In the genomic region with DNA sequence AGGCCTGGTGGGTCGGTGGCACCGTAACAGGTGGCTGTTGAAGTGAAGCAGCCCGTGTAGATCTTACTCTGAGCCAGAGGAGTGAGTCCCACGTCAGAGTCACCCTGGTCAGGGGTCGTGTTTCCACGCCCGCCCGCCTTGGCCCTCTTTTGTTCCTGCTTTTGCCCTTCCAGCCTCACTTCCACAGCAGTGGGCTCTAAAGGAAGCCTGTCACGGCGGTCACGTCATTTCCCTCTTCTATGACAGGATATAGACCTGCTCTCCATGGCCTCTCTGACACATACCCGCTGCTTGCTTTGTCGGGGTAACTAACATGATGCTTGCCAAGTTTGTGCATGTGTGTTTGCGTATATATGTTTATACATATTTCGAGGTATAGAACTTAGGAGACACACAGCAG, we compare ENCODE assay signal across 8 mouse cellular contexts. TPM values are rescaled to one million over a fixed set of nuclear protein-coding genes. Genes with fewer than 3 reads are reported as not detected.
DNase-seq lines count a peak whose midpoint lies in the region; ATAC-seq and TF ChIP-seq lines count a peak whose summit lies in the region.

No protein-coding gene starts in this region.

- H3K4me3 ChIP-seq in heart, adult 2 months, result peak overlapping the region; percentile 20; the same call in 1 of the 2 replicates
- H3K4me3 ChIP-seq in lung, postnatal 0 days (ENCODE audit: low read depth, low read length), result no peak overlapping the region
- H3K4me3 ChIP-seq in hindbrain, embryonic 16.5 days (ENCODE audit: low read length), result no peak overlapping the region
- H3K4me3 ChIP-seq in neural tube, embryonic 15.5 days (replicated peaks), result no peak overlapping the region

- H3K27ac ChIP-seq in heart, adult 2 months, result peak overlapping the region; percentile 64
- H3K27ac ChIP-seq in lung, postnatal 0 days (ENCODE audit: low read length), result peak overlapping the region; percentile 7; the same call in 1 of the 2 replicates
- H3K27ac ChIP-seq in hindbrain, embryonic 16.5 days (ENCODE audit: low read depth, low read length), result 0 out of 2 replicates have a peak overlapping the region, but pooled peaks have one; percentile 30
- H3K27ac ChIP-seq in neural tube, embryonic 15.5 days (replicated peaks), result 0 out of 2 replicates have a peak overlapping the region, but pooled peaks have one; percentile 28

- DNase-seq in heart, adult 2 months, result no peak
- no peak for DNase-seq in heart, adult 18-20 months
- peak; percentile 56 for DNase-seq in lung, postnatal 0 days (ENCODE audit: low spot score)
- DNase-seq in lung, postnatal 25 days (ENCODE audit: low spot score), result no peak
- DNase-seq in gastrocnemius, postnatal 4 days (ENCODE audit: low spot score in 2 of 2), result no peak
- no peak for DNase-seq in testis, postnatal 14 days (ENCODE audit: low spot score)

- H3K36me3 ChIP-seq in heart, adult 2 months (ENCODE audit: control insufficient read depth, insufficient read depth, low read length), result peaks cover 20% of the 10 kb centered on the region
- no peaks in the 10 kb centered on the region for H3K36me3 ChIP-seq in lung, postnatal 0 days (ENCODE audit: insufficient read depth, low read length)
- 0 out of 2 replicates have a peak, but pooled peaks cover under 1% of the 10 kb centered on the region for H3K36me3 ChIP-seq in hindbrain, embryonic 16.5 days (ENCODE audit: control insufficient read depth, insufficient read depth, low read length)
- peaks cover 1% of the 10 kb centered on the region for H3K36me3 ChIP-seq in neural tube, embryonic 15.5 days

- WGBS in heart, adult 2 months, result 35% methylated on average over 15 of the region's 15 CpGs
- 48% methylated on average over 15 of the region's 15 CpGs for WGBS in lung, postnatal 0 days
- 49% methylated on average over 15 of the region's 15 CpGs for WGBS in hindbrain, embryonic 16.5 days
- 55% methylated on average over 15 of the region's 15 CpGs for WGBS in neural tube, embryonic 15.5 days

- H3K4me2 ChIP-seq in lung, postnatal 0 days (replicated peaks; ENCODE audit: low read depth, low read length), result no peak overlapping the region
- no peak overlapping the region for H3K4me2 ChIP-seq in hindbrain, embryonic 16.5 days (ENCODE audit: low read length)
- H3K4me2 ChIP-seq in neural tube, embryonic 15.5 days, result no peak overlapping the region

- H3K27me3 ChIP-seq in heart, adult 2 months (ENCODE audit: control insufficient read depth, insufficient read depth, low read length), result no peaks in the 10 kb centered on the region
- H3K27me3 ChIP-seq in lung, postnatal 0 days (replicated peaks; ENCODE audit: insufficient read depth, low read length), result no peaks in the 10 kb centered on the region
- H3K27me3 ChIP-seq in hindbrain, embryonic 16.5 days (replicated peaks; ENCODE audit: control insufficient read depth, insufficient read depth, low read length), result no peaks in the 10 kb centered on the region
- H3K27me3 ChIP-seq in neural tube, embryonic 15.5 days (replicated peaks), result no peaks in the 10 kb centered on the region

- H3K9me3 ChIP-seq in lung, postnatal 0 days (ENCODE audit: low read length), result no peaks in the 10 kb centered on the region
- no peaks in the 10 kb centered on the region for H3K9me3 ChIP-seq in hindbrain, embryonic 16.5 days (ENCODE audit: control insufficient read depth, low read length)
- H3K9me3 ChIP-seq in neural tube, embryonic 15.5 days (replicated peaks), result no peaks in the 10 kb centered on the region

- no peak for TF ChIP-seq CTCF in heart, adult 2 months (IDR thresholded peaks at IDR 0.05)
- no peak for TF ChIP-seq CTCF in lung, postnatal 0 days (IDR thresholded peaks at IDR 0.05)

- TF ChIP-seq POLR2A in heart, adult 2 months (IDR thresholded peaks at IDR 0.05; ENCODE audit: insufficient read depth, low read depth, low read length), result no peak

- no peak for TF ChIP-seq EP300 in heart, adult 2 months (IDR thresholded peaks at IDR 0.05; ENCODE audit: insufficient read depth, low read depth, low read length)
- TF ChIP-seq EP300 in lung, postnatal 0 days (IDR thresholded peaks at IDR 0.05), result no peak

- peaks cover 34% of the 10 kb centered on the region for H3K4me1 ChIP-seq in heart, adult 2 months (ENCODE audit: control insufficient read depth, insufficient read depth, low read length)
- peaks cover 4% of the 10 kb centered on the region; the same call in 1 of the 2 replicates for H3K4me1 ChIP-seq in lung, postnatal 0 days (ENCODE audit: insufficient read depth, low read depth, low read length)
- H3K4me1 ChIP-seq in hindbrain, embryonic 16.5 days (ENCODE audit: control insufficient read depth, insufficient read depth, low read depth, low read length), result peaks cover 41% of the 10 kb centered on the region
- H3K4me1 ChIP-seq in neural tube, embryonic 15.5 days, result peaks cover 73% of the 10 kb centered on the region

- peak overlapping the region; percentile 9 for H3K9ac ChIP-seq in heart, adult 2 months (ENCODE audit: low read depth, low read length)
- no peak overlapping the region for H3K9ac ChIP-seq in lung, postnatal 0 days (replicated peaks; ENCODE audit: low read depth)
- no peak overlapping the region for H3K9ac ChIP-seq in hindbrain, embryonic 16.5 days (ENCODE audit: low read depth, low read length)
- no peak overlapping the region for H3K9ac ChIP-seq in neural tube, embryonic 15.5 days (replicated peaks)

- intact Hi-C loops in heart, adult 2 months (cut with DNase I), result loop anchor here (2.0 kb wide), 1 partner anchor 13 kb away; no protein-coding TSS in a partner anchor

- ATAC-seq in lung, postnatal 0 days, result peak; percentile 78
- no peak for ATAC-seq in hindbrain, embryonic 16.5 days
- ATAC-seq in neural tube, embryonic 15.5 days (ENCODE audit: low FRiP score), result no peak

- H3K79me2 ChIP-seq in heart, adult 2 months (replicated peaks; ENCODE audit: control insufficient read depth, insufficient read depth, low read length), result peaks cover 6% of the 10 kb centered on the region

RNA-seq across cellular contexts. Expression of gene Fyn, which starts 17.5 kb away (rescaled TPM):
- total RNA-seq in heart, adult 2 months (2021), result 10 to 100 TPM; 26.1 to 29.7 TPM
- polyA plus RNA-seq in heart, adult 2 months (2012; rRNA removed), result 23.2 and 36.4 TPM in 2 replicates
- 10 to 100 TPM; 30.6 to 32.2 TPM for total RNA-seq in heart, adult 18-20 months (2021)
- polyA plus RNA-seq in lung, postnatal 0 days (2015; fragmentation: Nextera tagmentation; extraction: Ambion mirVana), result 21.1 and 23.0 TPM in 2 replicates
- 74.1 and 74.9 TPM in 2 replicates for polyA plus RNA-seq in hindbrain, embryonic 16.5 days (2015; fragmentation: Nextera tagmentation; extraction: Ambion mirVana)
- 67.8 and 76.5 TPM in 2 replicates for polyA plus RNA-seq in neural tube, embryonic 15.5 days (2015; fragmentation: Nextera tagmentation; extraction: Ambion mirVana)
- 10 to 100 TPM; 53.4 to 54.3 TPM for total RNA-seq in gastrocnemius, postnatal 4 days (2021)

Comparison
In these comparisons a context has a peak if more than half of its experiments do, and no peak if none do; other contexts are left out.
1. H3K27ac ChIP-seq: peak in every context shown above with its lines; median percentile 64 in heart, adult 2 months; 30 in hindbrain, embryonic 16.5 days; 28 in neural tube, embryonic 15.5 days; 7 in lung, postnatal 0 days.